Mouse (Mus musculus): Measurements from ENCODE around the gene Kremen1.

The Kremen1 gene

DNA sequence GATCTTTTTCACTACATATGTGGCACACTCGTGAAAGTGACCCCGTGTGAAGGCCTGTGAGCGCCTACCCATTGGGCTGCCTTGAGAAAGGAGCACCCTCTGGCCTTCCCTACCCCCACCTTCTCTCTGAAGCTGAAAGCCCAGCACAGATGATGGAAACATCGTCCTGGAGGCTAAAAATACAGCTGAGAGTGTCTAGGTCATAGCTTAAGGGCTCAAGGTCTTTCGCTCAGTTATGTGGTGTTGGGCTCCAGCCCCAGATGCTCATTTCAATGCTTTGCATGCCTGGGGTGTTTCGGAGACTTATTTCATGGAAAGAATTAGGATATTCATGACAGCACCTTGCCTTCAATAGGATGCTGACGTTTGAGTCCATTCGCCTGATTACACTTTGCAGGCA lies 4.4 kb upstream of the Kremen1 start:
- DNase-seq: no peak

DNA sequence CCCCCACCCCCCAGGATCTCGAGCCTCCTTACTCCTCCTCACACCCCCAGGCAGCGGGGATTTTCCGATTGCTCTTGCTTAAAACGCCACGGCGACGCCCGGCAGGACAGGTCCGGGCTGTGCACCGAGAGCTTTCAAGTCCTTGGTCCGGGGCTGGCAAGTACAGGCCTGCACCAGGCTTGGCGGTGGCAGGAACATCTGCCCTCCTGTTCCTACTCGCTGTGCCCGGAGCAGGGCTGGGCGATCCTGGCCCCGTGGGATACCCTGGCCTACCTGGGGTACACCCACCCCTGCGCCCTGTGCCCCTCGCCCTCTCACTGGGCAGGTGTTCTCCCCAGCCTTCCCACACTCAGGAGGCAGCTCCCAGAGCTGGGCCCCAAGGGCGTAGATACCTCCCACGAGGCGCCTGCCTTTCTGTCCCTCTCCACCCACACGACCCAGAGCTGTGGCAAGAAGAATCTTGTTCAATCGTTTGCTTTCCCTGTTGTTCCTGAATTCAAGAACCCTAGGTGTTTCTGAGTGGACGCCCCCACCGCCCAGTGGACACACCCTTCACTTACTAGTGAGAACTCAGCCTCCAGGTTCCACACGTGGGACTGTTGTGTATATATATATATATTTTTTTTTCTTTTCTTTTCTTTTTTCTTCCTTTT lies 1.8 kb upstream of the Kremen1 start:
- DNase-seq: no peak

DNA sequence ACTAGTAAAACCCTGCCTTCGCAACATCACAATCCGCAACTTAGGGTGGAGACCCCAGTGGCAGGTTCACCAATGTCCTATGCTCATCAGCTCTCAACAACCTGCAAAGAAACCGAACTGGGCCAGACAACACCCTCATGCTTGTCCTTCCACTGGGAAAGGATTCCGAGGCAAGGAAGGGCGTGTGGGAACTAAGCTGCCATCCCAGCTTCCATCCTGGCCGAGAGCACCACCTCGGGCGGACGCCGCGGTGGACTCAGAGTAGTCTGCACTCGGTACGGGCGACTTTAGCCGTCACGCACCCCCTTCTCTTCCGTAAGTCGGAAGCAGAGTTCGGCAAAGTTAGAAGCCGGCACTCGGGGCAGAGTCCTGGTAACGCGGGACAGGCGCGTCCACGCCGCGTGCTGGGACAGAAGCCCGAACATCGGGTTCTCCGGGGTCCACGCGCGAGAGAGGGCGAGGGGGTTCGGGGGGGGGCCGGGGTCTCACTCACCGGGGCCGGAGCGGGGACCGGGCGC lies 357 bp downstream of the Kremen1 start:
- DNase-seq: peak; percentile 43 to 49

DNA sequence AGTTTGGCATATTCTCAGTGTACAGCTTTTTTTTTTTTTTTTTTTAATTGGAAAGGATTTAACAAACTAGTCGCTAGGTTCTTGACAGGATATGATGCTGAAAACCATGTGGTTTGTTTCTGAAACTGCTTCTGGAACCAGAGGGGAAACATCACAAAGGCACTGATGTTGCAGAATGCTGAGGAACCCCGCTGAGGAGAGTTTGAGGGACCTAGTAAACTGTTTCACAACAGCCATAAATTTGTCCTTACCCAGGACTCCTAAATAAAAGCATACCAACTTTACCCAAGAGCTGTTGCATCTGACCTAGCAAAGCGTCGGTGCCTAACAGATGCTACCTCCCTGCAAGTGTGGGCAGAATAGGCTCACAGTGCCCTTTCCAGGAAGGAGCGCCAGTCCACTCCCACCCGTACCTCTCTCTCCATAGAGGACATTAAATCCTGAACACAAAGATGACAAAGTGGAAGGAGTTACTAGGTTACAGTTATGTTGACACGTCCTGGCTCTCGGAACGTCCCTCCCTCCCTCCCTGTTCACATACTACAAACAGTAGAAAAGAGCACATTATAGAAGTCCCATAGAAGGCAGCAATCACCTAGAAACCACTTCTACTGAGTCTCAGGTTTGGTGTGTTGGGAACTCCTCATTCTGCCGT lies 1.3 kb downstream of the Kremen1 start:
- DNase-seq: no peak

DNA sequence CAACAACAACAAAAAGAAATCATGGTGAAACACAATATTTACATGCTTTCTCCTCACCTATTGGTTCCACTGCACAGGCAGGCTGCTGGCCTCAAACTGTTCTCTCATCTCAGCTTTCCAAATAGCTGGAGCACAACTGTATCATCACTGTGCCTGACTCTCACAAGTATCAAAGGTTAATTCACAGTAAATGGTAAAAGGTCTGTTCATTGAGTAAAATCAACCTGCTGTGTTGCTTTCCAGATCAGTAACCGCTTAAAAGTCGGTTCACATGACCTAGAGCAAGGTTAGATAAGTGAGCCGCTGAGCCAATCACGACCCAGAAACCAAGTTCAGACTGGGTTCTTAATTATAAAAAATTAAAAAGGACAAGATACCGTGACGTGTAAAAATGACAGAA lies 3.3 kb downstream of the Kremen1 start:
- no peak for DNase-seq

DNA sequence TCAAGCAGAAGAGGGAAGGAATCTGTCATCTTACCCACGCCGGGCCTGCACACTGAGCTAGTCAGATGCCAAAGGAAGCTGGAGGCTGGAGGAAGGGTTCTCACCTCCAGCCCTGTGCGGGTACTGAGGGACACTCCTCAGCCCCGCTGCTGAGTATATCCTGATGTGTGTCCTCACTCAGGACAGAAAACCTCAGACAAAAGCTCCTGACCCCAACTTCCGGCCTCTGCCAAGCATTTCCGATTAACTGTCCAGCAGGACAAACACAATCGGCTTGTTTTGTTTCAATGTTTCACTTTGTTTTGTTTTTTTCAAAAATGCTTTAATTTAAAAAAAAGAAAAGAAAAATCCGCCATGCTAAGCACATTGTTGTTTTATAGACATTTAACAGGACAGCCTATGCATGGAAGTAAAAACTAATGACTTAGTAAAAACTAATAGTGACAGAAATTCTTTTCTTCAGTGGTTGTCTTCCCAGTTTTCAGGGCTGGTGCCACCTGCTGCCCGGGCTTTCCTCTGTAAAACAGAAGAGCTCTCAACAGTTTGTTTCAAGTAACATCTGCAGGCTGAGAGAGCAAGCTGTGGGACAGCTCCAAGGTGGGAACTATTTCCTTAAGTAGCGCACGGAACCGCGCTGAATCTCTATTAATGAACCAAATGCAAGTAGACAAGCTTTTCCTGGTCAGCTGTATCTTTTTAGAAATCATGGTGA lies 4.1 kb downstream of the Kremen1 start:
- DNase-seq: no peak

DNA sequence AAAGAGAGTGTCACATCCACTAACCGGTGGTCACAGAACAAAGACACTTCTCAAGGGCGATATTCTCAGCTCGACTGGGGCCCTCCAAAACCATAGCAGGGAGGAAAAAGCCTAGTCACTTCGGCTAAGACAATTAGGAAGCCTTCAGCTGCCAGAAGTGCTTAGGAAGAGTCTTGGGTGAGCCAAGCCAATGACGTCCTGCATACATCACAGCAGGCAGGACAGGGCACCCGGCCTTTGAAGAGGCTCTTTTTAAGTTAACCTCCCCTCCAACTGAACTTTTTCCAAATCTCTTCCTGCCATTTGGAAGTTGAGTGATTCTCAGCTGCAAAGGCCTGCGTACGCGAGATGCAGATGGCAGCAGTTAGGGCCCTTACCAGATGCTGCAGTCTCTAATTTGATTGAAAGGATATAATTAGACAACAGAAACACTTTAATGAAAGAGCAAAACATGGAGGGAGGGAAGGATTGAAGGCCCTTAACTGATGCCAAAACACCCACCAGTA lies 5.8 kb downstream of the Kremen1 start:
- no peak for DNase-seq

DNA sequence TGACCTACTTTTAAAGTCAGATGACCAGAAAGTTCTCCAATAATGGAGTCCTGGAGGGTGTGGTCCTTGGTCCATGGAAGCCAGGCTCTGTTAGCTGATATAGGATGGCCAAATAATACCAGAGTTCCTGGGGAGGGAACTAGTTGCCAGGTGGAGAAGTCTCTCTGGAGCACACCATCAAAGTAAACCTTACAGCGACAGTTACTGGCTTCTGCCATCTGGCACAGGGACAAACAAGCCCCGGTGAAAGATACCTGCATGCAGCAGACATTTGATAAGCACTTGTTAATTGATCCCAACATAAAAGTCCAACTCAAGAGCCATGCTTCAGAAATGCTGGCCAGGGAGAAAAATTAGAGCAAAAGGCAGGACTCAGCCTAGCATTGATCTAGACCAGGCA lies 7.3 kb downstream of the Kremen1 start:
- no peak for DNase-seq

DNA sequence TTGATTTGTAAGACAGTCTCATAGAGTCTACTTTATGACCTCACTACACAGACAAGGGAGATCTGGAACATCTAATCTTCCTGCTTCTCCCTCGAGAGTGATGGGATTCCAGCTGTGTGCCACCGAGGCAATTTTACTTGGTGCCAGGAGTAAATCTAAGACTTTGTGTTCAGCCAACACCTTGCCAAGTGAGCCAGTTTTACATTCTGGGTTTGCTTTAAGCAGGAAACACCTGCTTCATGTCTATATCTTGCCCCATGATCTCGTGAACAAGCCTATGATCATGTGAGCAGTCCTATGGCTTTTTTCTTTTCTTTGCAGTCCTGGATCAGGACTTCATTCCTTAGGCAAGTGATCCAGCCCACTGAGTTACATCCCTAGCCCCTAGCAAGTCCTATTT lies 7.8 kb downstream of the Kremen1 start:
- DNase-seq: no peak

DNA sequence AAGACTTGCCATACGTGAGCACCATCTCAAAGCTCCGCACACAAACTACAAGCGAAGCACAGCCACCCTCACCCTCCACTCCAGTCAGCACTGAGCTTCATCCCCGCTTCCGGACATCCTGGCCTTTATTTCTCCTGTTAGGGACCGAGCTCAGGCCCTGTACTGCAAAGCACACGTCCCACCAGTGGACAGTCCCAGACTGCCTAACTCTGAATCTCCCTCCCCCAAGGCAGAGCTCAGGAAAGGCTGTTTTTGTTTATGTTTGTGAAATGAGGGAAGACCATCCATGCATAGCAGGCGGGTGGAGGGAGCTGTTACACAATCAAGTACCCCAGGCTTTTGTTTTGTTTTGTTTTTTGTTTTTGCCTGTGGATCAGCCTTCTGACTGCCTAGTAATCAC lies 8.6 kb downstream of the Kremen1 start:
- no peak for DNase-seq

DNA sequence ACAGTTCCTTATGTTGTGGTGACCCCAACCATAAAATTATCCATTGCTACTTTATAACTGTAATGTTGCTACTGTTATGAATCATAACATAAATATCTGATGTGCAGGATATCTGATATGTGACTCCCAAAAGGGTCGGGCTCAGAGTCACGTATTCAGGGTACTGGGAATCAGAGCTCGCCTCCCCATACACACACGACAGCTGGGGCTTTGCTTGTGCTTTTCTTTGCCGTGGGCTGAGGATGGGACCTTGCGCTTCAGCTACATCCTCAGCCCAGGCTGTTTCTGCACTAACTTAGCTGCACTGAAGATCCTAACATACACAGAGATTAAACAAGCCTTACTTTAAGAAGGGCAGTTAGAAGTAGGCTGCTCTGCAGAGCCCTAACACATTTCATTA lies 10.2 kb downstream of the Kremen1 start:
- no peak for DNase-seq

DNA sequence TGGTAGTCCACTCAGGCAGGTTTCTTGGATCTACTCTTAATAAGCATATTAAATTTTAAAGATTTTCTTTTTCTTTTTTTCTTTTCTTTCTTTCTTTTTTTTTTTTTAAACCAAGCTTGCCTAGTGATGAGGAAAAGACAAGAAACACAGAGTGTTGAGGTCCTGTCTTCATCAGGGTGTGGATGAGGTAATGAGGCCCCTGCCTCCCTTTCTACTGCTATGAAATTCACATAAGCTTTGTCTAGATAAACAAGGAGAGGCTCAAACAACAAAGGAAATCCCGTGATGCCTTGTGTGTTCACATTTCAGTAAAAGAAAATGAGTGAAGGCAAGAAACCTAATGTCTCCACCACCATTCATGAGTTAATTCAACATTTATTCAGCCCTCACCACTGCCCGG lies 13.2 kb downstream of the Kremen1 start:
- DNase-seq: no peak

DNA sequence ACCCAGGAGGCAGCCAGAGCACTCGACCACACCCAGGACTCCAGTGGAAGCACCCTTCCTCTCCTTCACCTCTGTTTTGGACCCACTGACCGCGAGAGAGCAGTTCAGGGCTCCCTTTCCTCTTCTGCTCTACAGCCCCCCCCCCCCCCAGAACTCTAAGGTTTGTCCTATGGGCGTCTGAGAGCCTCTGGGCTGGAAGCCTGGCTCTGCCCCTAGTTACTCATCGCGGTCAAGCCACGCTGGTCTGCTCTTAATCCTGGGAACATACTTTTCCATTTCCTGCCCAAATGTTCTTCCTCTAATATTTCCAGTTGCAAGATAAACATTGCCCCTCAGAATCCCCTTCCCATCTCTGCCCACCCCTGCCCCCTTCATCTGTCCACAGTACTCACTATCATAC lies 15.9 kb downstream of the Kremen1 start:
- DNase-seq: no peak

DNA sequence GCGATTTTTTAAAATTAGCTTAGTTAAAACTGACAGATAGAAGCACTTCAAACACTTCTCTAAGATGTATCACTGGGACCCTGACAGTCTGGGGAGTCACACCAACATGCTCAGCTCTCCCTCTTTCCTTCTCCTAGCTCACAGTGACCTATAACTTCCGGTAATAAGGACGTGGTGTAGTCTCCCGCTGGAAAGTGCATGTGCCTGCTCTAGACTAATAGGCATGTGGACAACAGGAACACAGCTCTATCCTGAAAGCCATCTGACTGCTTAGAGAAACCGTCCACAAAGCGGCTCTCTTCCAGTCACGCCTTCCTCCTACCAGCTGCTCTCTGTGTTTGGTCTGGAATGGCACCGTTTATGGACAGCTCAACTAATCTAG lies 16.6 kb downstream of the Kremen1 start:
- no peak for DNase-seq

DNA sequence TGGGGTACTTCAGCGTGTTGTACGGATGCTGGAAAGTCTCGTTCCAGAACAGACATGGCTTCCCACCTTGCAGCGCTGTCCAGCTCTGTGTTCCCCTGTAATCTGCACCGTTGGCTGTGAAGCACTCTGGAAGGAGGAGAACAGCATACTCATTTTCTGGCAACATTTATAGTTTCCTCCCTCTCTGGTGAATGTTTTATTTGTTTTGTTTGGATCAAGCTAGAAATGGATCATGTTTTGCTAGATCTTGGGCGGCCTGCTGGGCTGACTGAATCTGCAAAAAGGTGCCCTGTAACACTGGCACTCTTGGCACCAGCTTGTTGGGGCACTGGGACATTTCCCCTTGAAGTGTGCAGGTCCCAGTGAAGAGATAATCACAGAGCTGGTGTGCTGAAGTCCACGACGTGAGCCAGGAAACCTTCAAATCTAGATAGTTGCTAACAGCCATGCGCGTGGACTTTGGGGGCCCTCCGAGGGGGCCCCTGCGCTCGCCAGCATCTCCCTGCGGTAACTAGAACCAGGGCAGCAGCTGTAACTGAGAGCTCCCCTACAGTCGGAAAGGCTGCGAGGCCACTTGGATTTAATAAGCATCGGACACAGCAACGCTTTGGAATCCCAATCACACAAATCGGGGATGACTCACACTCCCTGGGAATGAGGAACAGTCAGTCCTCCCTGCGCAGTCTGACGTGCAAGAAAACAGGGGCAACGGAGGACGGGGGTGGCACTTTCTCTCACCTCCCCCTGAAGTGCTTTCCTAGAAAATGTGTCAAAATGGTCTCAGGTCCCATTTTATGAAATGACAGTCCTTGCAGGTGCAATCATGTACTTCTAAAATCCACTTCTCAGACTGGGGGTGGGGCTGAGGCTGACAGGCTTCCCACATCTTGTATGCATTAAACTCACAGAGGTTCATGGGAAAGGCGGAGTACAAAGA lies 17.3 kb downstream of the Kremen1 start:
- peak in 1 of 2 experiments; percentile 19 for DNase-seq

DNA sequence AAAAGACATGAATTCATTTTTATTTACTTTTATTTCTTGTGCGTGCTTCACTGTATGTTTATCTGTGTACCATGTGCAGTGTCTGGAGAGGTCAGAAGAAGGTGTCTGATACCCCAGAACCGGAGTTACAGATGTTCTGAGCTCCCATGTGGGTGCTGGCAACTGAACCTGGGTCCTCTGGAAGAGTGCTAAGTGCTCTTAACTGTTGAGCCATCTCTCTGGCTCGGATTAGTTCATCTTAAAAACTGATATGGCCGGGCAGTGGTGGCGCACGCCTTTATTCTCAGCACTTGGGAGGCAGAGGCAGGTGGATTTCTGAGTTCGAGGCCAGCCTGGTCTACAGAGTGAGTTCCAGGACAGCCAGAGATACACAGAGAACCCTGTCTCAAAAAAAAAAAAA lies 18.1 kb downstream of the Kremen1 start:
- DNase-seq: no peak

DNA sequence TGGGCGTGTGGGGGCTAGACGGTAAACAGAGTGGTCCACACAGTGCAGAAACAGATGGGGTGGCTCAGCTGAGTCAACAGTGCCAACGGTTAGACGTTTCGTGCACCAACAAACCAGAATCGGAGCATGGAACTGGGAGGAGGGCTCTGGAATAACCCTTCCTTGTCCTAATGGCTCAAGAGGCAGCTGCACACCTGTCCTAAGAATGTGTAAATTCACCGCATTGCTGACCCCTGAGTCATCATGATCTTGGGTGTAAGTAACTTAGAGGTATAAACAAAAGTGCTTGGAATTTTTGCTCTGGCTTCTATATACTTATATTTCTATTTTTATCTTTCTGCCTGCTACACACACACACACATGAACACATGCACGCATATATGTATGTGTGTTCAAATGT lies 19.2 kb downstream of the Kremen1 start:
- no peak for DNase-seq

DNA sequence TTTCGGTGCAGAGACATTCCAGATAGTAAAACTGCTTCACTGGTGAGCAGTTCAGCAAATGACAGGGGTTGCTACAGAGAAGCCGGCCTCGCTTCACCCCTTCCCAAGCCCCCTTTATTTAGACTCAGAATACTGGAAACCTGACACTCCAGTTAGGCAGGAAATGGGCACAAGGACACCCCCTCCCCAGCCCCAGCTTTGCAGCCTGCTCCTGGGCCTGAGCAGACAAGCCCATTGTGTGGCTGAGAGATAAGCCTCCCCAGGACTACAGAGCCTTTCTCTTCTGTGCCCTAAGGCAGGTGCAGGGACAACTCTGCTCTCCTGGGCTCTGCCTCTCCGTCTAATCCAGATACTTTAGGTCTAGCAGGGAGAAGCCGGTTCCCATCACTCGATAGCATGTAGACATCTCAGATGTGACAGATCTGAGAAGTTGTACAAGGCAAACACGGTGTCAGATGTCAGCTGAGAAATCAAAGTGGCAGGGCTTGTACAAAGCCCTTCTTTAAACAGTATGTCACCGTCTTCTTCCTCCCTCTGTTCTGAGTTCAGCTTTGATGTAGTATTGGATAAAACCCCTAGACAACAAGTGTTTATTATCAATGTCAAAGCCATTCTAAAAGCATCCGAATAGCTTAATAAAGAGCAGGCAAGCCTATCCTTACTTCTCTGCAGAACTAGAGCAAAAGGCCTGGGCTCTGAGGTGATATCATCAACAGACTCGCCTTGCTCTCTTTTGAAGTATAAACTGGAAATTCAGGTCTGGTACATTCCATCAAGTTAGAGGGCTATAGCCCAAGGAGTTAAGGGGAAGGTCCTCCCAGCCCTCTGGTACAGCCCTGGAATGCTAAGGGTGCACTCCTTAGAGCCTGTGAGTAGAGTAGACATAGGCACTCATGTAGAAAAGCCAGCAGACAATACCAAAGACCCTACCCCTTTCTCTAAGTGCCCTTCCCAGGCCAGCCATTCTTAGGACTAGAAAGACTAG lies 21.4 kb downstream of the Kremen1 start:
- DNase-seq: no peak

DNA sequence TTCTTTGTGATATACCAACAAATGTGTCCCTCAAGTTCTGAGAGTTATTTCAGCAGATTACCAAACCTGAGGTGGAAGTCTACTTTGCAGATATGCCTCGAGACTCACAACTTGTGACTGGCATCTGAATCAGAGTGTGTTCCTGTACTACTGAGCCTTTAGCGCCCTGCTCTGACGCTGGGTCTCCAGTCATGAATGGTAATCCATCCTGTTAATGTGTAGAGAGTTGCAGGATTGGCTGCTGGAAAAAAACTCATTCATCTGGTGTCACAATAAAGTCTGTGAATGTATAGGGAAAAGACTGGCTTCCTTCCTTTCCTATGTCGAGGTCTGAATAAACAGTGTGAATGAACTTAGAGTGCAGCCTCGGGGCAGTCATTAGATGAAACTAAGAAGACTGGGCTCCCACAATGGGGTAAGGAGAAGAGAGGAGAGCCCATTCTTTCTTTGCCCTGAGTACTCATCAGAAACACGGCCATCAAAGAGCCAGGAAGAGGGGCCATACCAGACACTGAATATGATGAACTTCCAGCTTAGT lies 41.4 kb downstream of the Kremen1 start:
- no peak for DNase-seq

DNA sequence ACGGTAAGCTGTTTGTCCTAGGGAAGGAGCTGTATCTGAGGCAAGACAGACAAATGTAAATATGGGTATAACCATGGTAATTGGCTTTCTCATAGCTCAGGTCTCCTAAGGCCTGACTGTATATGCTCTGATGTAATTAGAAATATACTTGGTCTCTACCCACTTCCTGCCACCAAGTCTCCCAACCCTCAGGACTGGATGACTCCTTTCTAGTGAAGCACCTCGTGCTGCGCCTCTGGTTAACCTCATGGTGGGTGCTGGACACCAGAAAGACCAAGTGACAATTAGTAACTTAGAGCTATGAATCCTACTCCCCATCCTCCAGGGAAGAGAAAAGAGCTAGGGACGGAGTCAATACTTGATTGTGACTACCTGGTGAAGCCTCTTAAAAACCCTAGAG lies 42.0 kb downstream of the Kremen1 start:
- DNase-seq: no peak

All from cerebellum, postnatal 25 days (tissue).